Mouse (Mus musculus): ENCODE measurements at regions not wholly inside any gene's neighbourhood (a gene's known extent, or its start where the extent isn't known, plus 50 kb on each side); places are given as distances from the start of the nearest gene placed in this dataset.

DNA sequence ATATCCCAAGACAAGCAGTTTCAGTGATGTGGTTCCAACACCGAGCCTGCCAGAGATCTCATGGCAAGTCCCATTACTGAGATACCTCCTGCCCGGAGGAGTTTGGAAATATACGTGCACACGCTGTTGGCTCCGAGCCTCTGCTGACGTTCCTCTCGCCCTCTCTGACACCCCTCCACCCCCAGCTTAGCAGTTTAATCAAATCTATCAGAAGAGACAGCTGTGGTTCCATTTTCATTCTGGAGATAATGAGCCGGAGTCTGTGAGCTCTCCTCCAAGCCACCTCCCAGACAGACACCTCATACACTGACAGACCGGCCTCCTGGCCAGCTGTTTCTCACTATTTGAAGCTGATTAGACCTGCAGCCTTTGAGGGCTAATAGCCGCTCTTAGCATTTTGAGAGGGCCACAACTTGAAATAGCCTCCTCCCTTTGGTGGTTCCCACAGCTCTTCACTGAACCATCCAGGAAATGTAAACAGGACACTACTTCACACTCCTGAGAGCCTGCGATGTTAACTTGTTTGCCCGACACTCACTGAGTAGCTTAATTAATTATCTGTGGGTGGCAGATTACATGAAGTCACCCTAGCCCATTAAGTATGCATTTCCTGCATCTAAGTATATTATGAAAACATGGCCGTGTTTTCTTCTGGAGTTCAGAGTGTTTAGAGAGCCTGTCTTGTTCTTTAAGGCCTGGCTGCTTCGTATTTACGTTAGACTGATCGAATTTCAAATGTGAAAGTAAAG is 180.3 kb upstream of the Lrig3 start:
- TF ChIP-seq CTCF (IDR thresholded peaks at IDR 0.05; ENCODE audit: borderline replicate concordance, insufficient read depth, low read depth, low read length) (no peak), POLR2A (IDR thresholded peaks at IDR 0.05; ENCODE audit: borderline replicate concordance, insufficient read depth, low read length) (no peak)
